Mouse (Mus musculus): ENCODE results near the gene Fgfr2. TPM values are rescaled to one million over a fixed set of nuclear protein-coding genes. Genes with fewer than 3 reads are reported as not detected.
A peak's percentile ranks its signal among the peaks of the same experiment; 100 is the strongest.
"Not testable (repeated sequence)": the region's sequence is repeated elsewhere in the genome, so short reads cannot be mapped to it uniquely, and the experiment has no call there.

Fgfr2 gene
- polyA plus RNA-seq, 1 experiment, result 0.17 TPM

GRCm38 (mm10) chr7:131411221-131411940, 1711.8 kb downstream of the Fgfr2 start:
- H3K79me2 ChIP-seq (ENCODE audit: control insufficient read depth, insufficient read depth), result peaks cover 37% of the 10 kb centered on the region
- H3ac ChIP-seq (ENCODE audit: control insufficient read depth, insufficient read length), result peak overlapping the region; percentile 92
- H3K4me2 ChIP-seq (ENCODE audit: low read depth), result peak overlapping the region; percentile 70
- no peak for TF ChIP-seq MYOD1 (IDR thresholded peaks at IDR 0.05; ENCODE audit: control insufficient read depth in 1 of 3, insufficient read length in 2 of 3, low read depth in 2 of 3)
- TF ChIP-seq TCF3 (IDR thresholded peaks at IDR 0.05; ENCODE audit: insufficient read length, low read depth), result no peak
- no peak for TF ChIP-seq MAX (IDR thresholded peaks at IDR 0.05; ENCODE audit: low read depth)
- no peak for TF ChIP-seq CEBPB (IDR thresholded peaks at IDR 0.05; ENCODE audit: insufficient read depth, poor library complexity, severe bottlenecking)
- TF ChIP-seq POLR2A (IDR thresholded peaks at IDR 0.05; ENCODE audit: insufficient read length, low read depth), result no peak
- no peak for TF ChIP-seq E2F4 (IDR thresholded peaks at IDR 0.05; ENCODE audit: insufficient read depth)
- TF ChIP-seq REST (IDR thresholded peaks at IDR 0.05; ENCODE audit: insufficient read depth, insufficient read length), result no peak
- no peak for TF ChIP-seq USF1 (IDR thresholded peaks at IDR 0.05; ENCODE audit: low read depth)
- TF ChIP-seq SRF (IDR thresholded peaks at IDR 0.05; ENCODE audit: control insufficient read depth, insufficient read length, low read depth), result no peak
- no peak for TF ChIP-seq POLR2AphosphoS2 (IDR thresholded peaks at IDR 0.05; ENCODE audit: insufficient read length, low read depth)
- no peak for TF ChIP-seq TCF12 (IDR thresholded peaks at IDR 0.05; ENCODE audit: insufficient read depth, poor library complexity, severe bottlenecking)
- no peak for TF ChIP-seq MYOG (IDR thresholded peaks at IDR 0.05; ENCODE audit: control insufficient read depth in 1 of 3, insufficient read depth in 1 of 3, insufficient read length in 2 of 3, low read depth in 2 of 3)
- H3K4me3 ChIP-seq, result peak overlapping the region; percentile 94
- H3K27me3 ChIP-seq (ENCODE audit: control insufficient read depth, insufficient read depth, insufficient read length), result no peaks in the 10 kb centered on the region
- H3K36me3 ChIP-seq (ENCODE audit: control insufficient read depth, insufficient read depth), result no peaks in the 10 kb centered on the region

- TF ChIP-seq POLR2AphosphoS2 (IDR thresholded peaks at IDR 0.05; ENCODE audit: insufficient read length, low read depth), result peak; percentile 70
- TF ChIP-seq CEBPB (IDR thresholded peaks at IDR 0.05; ENCODE audit: insufficient read depth, poor library complexity, severe bottlenecking), result peak; percentile 99
- no peak for TF ChIP-seq TCF3 (IDR thresholded peaks at IDR 0.05; ENCODE audit: insufficient read length, low read depth)
- peak; percentile 81 for TF ChIP-seq POLR2A (IDR thresholded peaks at IDR 0.05; ENCODE audit: insufficient read length, low read depth)
- TF ChIP-seq MYOD1 (IDR thresholded peaks at IDR 0.05; ENCODE audit: control insufficient read depth in 1 of 3, insufficient read length in 2 of 3, low read depth in 2 of 3), result no peak
- TF ChIP-seq MYOG (IDR thresholded peaks at IDR 0.05; ENCODE audit: control insufficient read depth in 1 of 3, insufficient read depth in 1 of 3, insufficient read length in 2 of 3, low read depth in 2 of 3), result peak in 2 of 3 experiments; percentile 13 to 32
- TF ChIP-seq E2F4 (IDR thresholded peaks at IDR 0.05; ENCODE audit: insufficient read depth), result no peak
- peak; percentile 24 for TF ChIP-seq SRF (IDR thresholded peaks at IDR 0.05; ENCODE audit: control insufficient read depth, insufficient read length, low read depth)
- Histone ChIP-seq H3K36me3 (ENCODE audit: control insufficient read depth, insufficient read depth) (no peaks in the 10 kb centered on the region), H3K4me2 (ENCODE audit: low read depth) (peak within 1 kb of the TSS; percentile 79), H3K79me2 (ENCODE audit: control insufficient read depth, insufficient read depth) (peaks cover 37% of the 10 kb centered on the region), H3K27me3 (ENCODE audit: control insufficient read depth, insufficient read depth, insufficient read length) (no peaks in the 10 kb centered on the region), H3ac (ENCODE audit: control insufficient read depth, insufficient read length) (peak within 1 kb of the TSS; percentile 92), H3K4me3 (peak within 1 kb of the TSS; percentile 94)
Observed at GRCm38 (mm10) chr7:131410416-131411058, 1712.6 kb downstream of the Fgfr2 start, which contains the start of the genes Ikzf5 and Acadsb. Ikzf5 (minus strand) TSS chr7:131410521. Acadsb (plus strand) TSS chr7:131410601.

- peak overlapping the region; percentile 94 for H3K4me3 ChIP-seq
- H3K36me3 ChIP-seq (ENCODE audit: control insufficient read depth, insufficient read depth), result no peaks in the 10 kb centered on the region
- TF ChIP-seq CEBPB (IDR thresholded peaks at IDR 0.05; ENCODE audit: insufficient read depth, poor library complexity, severe bottlenecking), result no peak
- TF ChIP-seq MYOG (IDR thresholded peaks at IDR 0.05; ENCODE audit: control insufficient read depth in 1 of 3, insufficient read depth in 1 of 3, insufficient read length in 2 of 3, low read depth in 2 of 3), result no peak
- TF ChIP-seq SRF (IDR thresholded peaks at IDR 0.05; ENCODE audit: control insufficient read depth, insufficient read length, low read depth), result no peak
- TF ChIP-seq REST (IDR thresholded peaks at IDR 0.05; ENCODE audit: insufficient read depth, insufficient read length), result no peak
- TF ChIP-seq POLR2A (IDR thresholded peaks at IDR 0.05; ENCODE audit: insufficient read length, low read depth), result no peak
- no peak for TF ChIP-seq USF1 (IDR thresholded peaks at IDR 0.05; ENCODE audit: low read depth)
- TF ChIP-seq E2F4 (IDR thresholded peaks at IDR 0.05; ENCODE audit: insufficient read depth), result no peak
- no peak for TF ChIP-seq TCF12 (IDR thresholded peaks at IDR 0.05; ENCODE audit: insufficient read depth, poor library complexity, severe bottlenecking)
- TF ChIP-seq MYOD1 (IDR thresholded peaks at IDR 0.05; ENCODE audit: control insufficient read depth in 1 of 3, insufficient read length in 2 of 3, low read depth in 2 of 3), result no peak
- H3K27me3 ChIP-seq (ENCODE audit: control insufficient read depth, insufficient read depth, insufficient read length), result no peaks in the 10 kb centered on the region
- peaks cover 40% of the 10 kb centered on the region for H3K79me2 ChIP-seq (ENCODE audit: control insufficient read depth, insufficient read depth)
- peak overlapping the region; percentile 92 for H3ac ChIP-seq (ENCODE audit: control insufficient read depth, insufficient read length)
- peak overlapping the region; percentile 79 for H3K4me2 ChIP-seq (ENCODE audit: low read depth)
Observed at GRCm38 (mm10) chr7:131409988-131410385, 1713.2 kb downstream of the Fgfr2 start.

- TF ChIP-seq MYOD1 (IDR thresholded peaks at IDR 0.05; ENCODE audit: control insufficient read depth in 1 of 3, insufficient read length in 2 of 3, low read depth in 2 of 3), result no peak
- TF ChIP-seq USF1 (IDR thresholded peaks at IDR 0.05; ENCODE audit: low read depth), result no peak
- no peak for TF ChIP-seq E2F4 (IDR thresholded peaks at IDR 0.05; ENCODE audit: insufficient read depth)
- no peak for TF ChIP-seq TCF12 (IDR thresholded peaks at IDR 0.05; ENCODE audit: insufficient read depth, poor library complexity, severe bottlenecking)
- no peak for TF ChIP-seq POLR2A (IDR thresholded peaks at IDR 0.05; ENCODE audit: insufficient read length, low read depth)
- no peak for TF ChIP-seq SRF (IDR thresholded peaks at IDR 0.05; ENCODE audit: control insufficient read depth, insufficient read length, low read depth)
- TF ChIP-seq POLR2AphosphoS2 (IDR thresholded peaks at IDR 0.05; ENCODE audit: insufficient read length, low read depth), result no peak
- no peak for TF ChIP-seq MAX (IDR thresholded peaks at IDR 0.05; ENCODE audit: low read depth)
- no peak for TF ChIP-seq MYOG (IDR thresholded peaks at IDR 0.05; ENCODE audit: control insufficient read depth in 1 of 3, insufficient read depth in 1 of 3, insufficient read length in 2 of 3, low read depth in 2 of 3)
- no peak for TF ChIP-seq CEBPB (IDR thresholded peaks at IDR 0.05; ENCODE audit: insufficient read depth, poor library complexity, severe bottlenecking)
- TF ChIP-seq TCF3 (IDR thresholded peaks at IDR 0.05; ENCODE audit: insufficient read length, low read depth), result no peak
- TF ChIP-seq REST (IDR thresholded peaks at IDR 0.05; ENCODE audit: insufficient read depth, insufficient read length), result no peak
- Histone ChIP-seq H3ac (ENCODE audit: control insufficient read depth, insufficient read length) (peak overlapping the region; percentile 92), H3K36me3 (ENCODE audit: control insufficient read depth, insufficient read depth) (no peaks in the 10 kb centered on the region), H3K4me3 (peak overlapping the region; percentile 94), H3K27me3 (ENCODE audit: control insufficient read depth, insufficient read depth, insufficient read length) (no peaks in the 10 kb centered on the region), H3K4me2 (ENCODE audit: low read depth) (peak overlapping the region; percentile 79), H3K79me2 (ENCODE audit: control insufficient read depth, insufficient read depth) (peaks cover 42% of the 10 kb centered on the region)
Observed at GRCm38 (mm10) chr7:131409321-131409987, 1713.7 kb downstream of the Fgfr2 start.

- H3K4me2 ChIP-seq (ENCODE audit: low read depth); H3ac ChIP-seq (ENCODE audit: control insufficient read depth, insufficient read length); H3K27me3 ChIP-seq (ENCODE audit: control insufficient read depth, insufficient read depth, insufficient read length); H3K4me3 ChIP-seq; H3K79me2 ChIP-seq (ENCODE audit: control insufficient read depth, insufficient read depth): not testable (repeated sequence)
- peaks cover 18% of the 10 kb centered on the region for H3K36me3 ChIP-seq (ENCODE audit: control insufficient read depth, insufficient read depth)
Observed at GRCm38 (mm10) chr7:131391761-131392160, 1731.4 kb downstream of the Fgfr2 start.
